Mouse (Mus musculus) midbrain, embryonic 11.5 days (tissue): ENCODE measurements around the gene Stat3. TPM values are rescaled to one million over a fixed set of nuclear protein-coding genes. Genes with fewer than 3 reads are reported as not detected.

Experiments
- ATAC-seq: fragments of 200-750 bp; cut with Nextera tagmentation; 2 replicates; pipeline ENCODE4 v1.8.0; 2017; ENCODE audit warnings: moderate TSS enrichment, moderate library complexity; ENCODE audit not compliant: low FRiP score
- DNase-seq: peaks from one replicate; pipeline ENCODE4 v3.0.0; 2015; ENCODE audit warnings: low spot score; ENCODE audit errors: missing footprints
- H3K27ac ChIP-seq: fragments of 300-500 bp; sonication (generic); 2 replicates; pipeline ENCODE4 v1.5.1; 2014; ENCODE audit warnings: low read depth, low read length
- H3K27me3 ChIP-seq: fragments of 300-500 bp; sonication (generic); 2 replicates; pipeline ENCODE4 v1.6.1; 2014; ENCODE audit warnings: mild to moderate bottlenecking, low read length, moderate library complexity, mixed read lengths; ENCODE audit not compliant: control insufficient read depth, insufficient read depth
- H3K36me3 ChIP-seq: fragments of 300-500 bp; sonication (generic); 2 replicates; pipeline ENCODE4 v1.6.1; 2014; ENCODE audit warnings: mild to moderate bottlenecking, low read length, moderate library complexity, mixed read lengths; ENCODE audit not compliant: control insufficient read depth, insufficient read depth
- H3K4me1 ChIP-seq: fragments of 300-500 bp; sonication (generic); 2 replicates; pipeline ENCODE4 v1.6.1; 2014; ENCODE audit warnings: low read length; ENCODE audit not compliant: control insufficient read depth, insufficient read depth
- H3K4me2 ChIP-seq: fragments of 300-500 bp; sonication (generic); 2 replicates; pipeline ENCODE4 v1.6.1; 2014; ENCODE audit warnings: mild to moderate bottlenecking, moderate library complexity
- H3K4me3 ChIP-seq: fragments of 300-500 bp; sonication (generic); 2 replicates; pipeline ENCODE4 v1.5.1; 2014; ENCODE audit warnings: low read depth, low read length
- H3K9ac ChIP-seq: fragments of 300-500 bp; sonication (generic); 2 replicates; pipeline ENCODE4 v1.6.1; 2014; ENCODE audit warnings: low read length
- H3K9me3 ChIP-seq: fragments of 300-500 bp; sonication (generic); 2 replicates; pipeline ENCODE4 v1.6.1; 2016; ENCODE audit warnings: low read length; ENCODE audit not compliant: control insufficient read depth
- WGBS: fragments of 180-500 bp; shearing (Covaris S2); extraction: QIAGEN DNeasy Blood & Tissue Kit; methylation state at CpG from one replicate; pipeline ENCODE4 v1.1.7; 2014; 5-methylcytosine and 5-hydroxymethylcytosine counted together
- polyA plus RNA-seq: library from polyadenylated mRNA; unstranded; fragments of >200 nt; fragmentation: Nextera tagmentation; extraction: Ambion mirVana; gene quantifications from 2 replicates; pipeline ENCODE4 v1.2.1, GENCODE M21; 2014

Gene Stat3
- polyA plus RNA-seq, 1 experiment from 2014 or later, result 24.0 TPM

- ATAC-seq, result no peak
- Histone ChIP-seq H3K27me3 (peaks cover 26% of the 10 kb centered on the region), H3K4me1 (peaks cover 5% of the 10 kb centered on the region), H3K4me3 (peak within 1 kb of the TSS; percentile 40), H3K27ac (no peak within 1 kb of the TSS), H3K4me2 (peak within 1 kb of the TSS; percentile 57), H3K9me3 (no peaks in the 10 kb centered on the region), H3K9ac (peak within 1 kb of the TSS; percentile 48), H3K36me3 (no peaks in the 10 kb centered on the region)
- no peak for DNase-seq
- WGBS, result 58% methylated on average over 9 of the region's 9 CpGs
Observed at GRCm38 (mm10) chr11:100858935-100859578, 80.3 kb downstream of the Stat3 start, which contains the start of gene Stat5a. TSS of gene Stat5a (plus strand) at chr11:100859351.

- Histone ChIP-seq H3K36me3 (no peaks in the 10 kb centered on the region), H3K9me3 (no peaks in the 10 kb centered on the region), H3K9ac (no peak overlapping the region), H3K4me3 (no peak overlapping the region), H3K27ac (no peak overlapping the region), H3K4me1 (peaks cover 5% of the 10 kb centered on the region), H3K4me2 (no peak overlapping the region), H3K27me3 (peaks cover 26% of the 10 kb centered on the region)
- no peak for ATAC-seq
- DNase-seq, result no peak
- 75% methylated on average over 6 of the region's 6 CpGs for WGBS
Observed at GRCm38 (mm10) chr11:100857960-100858359, 81.4 kb downstream of the Stat3 start.

DNA sequence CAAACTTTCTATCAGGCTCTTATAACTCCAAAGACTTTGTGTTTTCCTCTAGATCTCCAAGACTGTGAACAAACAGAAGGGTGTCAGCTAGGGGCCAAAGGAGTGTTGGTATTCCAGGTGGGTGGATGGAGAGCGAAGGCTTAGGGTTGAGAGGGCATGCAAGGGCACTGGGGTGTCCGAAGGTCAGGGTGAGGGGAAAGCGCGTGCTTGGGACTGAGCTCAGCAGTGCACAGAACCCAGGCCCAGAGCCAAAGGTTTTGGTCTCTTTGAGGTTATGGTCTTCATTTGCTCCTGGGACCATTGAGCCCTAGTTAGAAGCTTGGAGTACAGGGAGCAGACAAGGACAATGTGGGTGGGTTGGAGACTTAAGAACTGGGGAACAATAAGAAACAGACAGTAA is 84.2 kb downstream of the Stat3 start:
- no peaks in the 10 kb centered on the region for H3K9me3 ChIP-seq
- no peak overlapping the region for H3K4me2 ChIP-seq
- H3K27me3 ChIP-seq, result peaks cover 14% of the 10 kb centered on the region
- no peak overlapping the region for H3K27ac ChIP-seq
- no peak for DNase-seq
- H3K36me3 ChIP-seq, result no peaks in the 10 kb centered on the region
- WGBS, result 89% methylated on average over 4 of the region's 4 CpGs
- no peak overlapping the region for H3K9ac ChIP-seq
- no peak overlapping the region for H3K4me3 ChIP-seq
- no peak for ATAC-seq
- peaks cover 10% of the 10 kb centered on the region for H3K4me1 ChIP-seq

- DNase-seq (no peak), ATAC-seq (no peak)
- Histone ChIP-seq H3K4me1 (peaks cover 13% of the 10 kb centered on the region), H3K27me3 (peaks cover 5% of the 10 kb centered on the region; the same call in 1 of the 2 replicates), H3K4me3 (no peak overlapping the region), H3K9me3 (no peaks in the 10 kb centered on the region), H3K36me3 (no peaks in the 10 kb centered on the region), H3K4me2 (no peak overlapping the region), H3K9ac (no peak overlapping the region), H3K27ac (no peak overlapping the region)
- WGBS, result 61% methylated on average over 4 of the region's 4 CpGs
Observed at GRCm38 (mm10) chr11:100854268-100854667, 85.1 kb downstream of the Stat3 start.

DNA sequence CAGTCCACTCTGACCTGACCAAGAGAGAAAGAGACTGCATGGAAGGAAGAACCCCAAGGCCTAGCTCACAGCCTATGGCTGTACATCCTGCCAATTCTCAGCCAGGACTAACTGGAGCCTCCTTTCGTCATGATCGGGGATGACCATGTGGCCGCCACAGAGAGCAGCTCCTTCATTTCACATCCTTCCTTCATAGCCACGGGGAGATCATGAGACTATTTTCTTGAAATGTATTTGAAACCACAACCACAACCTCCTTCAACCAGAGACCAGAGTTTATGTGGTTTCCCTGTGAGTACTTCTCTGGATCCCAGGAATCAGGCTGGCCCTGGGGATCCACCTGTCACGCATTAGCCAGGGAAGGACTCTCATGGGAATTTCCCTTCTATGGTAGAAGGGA is 86.3 kb downstream of the Stat3 start:
- 81% methylated on average over 5 of the region's 5 CpGs for WGBS
- Histone ChIP-seq H3K27me3 (peaks cover 3% of the 10 kb centered on the region; the same call in 1 of the 2 replicates), H3K27ac (no peak overlapping the region), H3K9ac (no peak overlapping the region), H3K4me1 (peaks cover 18% of the 10 kb centered on the region), H3K36me3 (no peaks in the 10 kb centered on the region), H3K4me2 (no peak overlapping the region), H3K4me3 (no peak overlapping the region), H3K9me3 (no peaks in the 10 kb centered on the region)
- no peak for ATAC-seq
- no peak for DNase-seq

GRCm38 (mm10) chr11:100852088-100852487 is 87.3 kb downstream of the Stat3 start:
- ATAC-seq (no peak), DNase-seq (no peak)
- WGBS, result 94% methylated on average over 2 of the region's 2 CpGs
- no peak overlapping the region for H3K9ac ChIP-seq
- peaks cover 18% of the 10 kb centered on the region for H3K4me1 ChIP-seq
- H3K4me3 ChIP-seq, result no peak overlapping the region
- no peaks in the 10 kb centered on the region for H3K9me3 ChIP-seq
- H3K27ac ChIP-seq, result no peak overlapping the region
- no peak overlapping the region for H3K4me2 ChIP-seq
- H3K27me3 ChIP-seq, result peaks cover 3% of the 10 kb centered on the region; the same call in 1 of the 2 replicates
- H3K36me3 ChIP-seq, result no peaks in the 10 kb centered on the region

GRCm38 (mm10) chr11:100850778-100851528 is 88.4 kb downstream of the Stat3 start:
- Histone ChIP-seq H3K4me2 (peak overlapping the region; percentile 89), H3K27ac (peak overlapping the region; percentile 21; the same call in 1 of the 2 replicates), H3K9ac (peak overlapping the region; percentile 96), H3K36me3 (no peaks in the 10 kb centered on the region), H3K4me1 (peaks cover 18% of the 10 kb centered on the region), H3K27me3 (peaks cover 3% of the 10 kb centered on the region; the same call in 1 of the 2 replicates), H3K4me3 (peak overlapping the region; percentile 89), H3K9me3 (no peaks in the 10 kb centered on the region)
- WGBS, result under 1% methylated on average over 29 of the region's 33 CpGs
- ATAC-seq (peak; percentile 61), DNase-seq (peak; percentile 95)

DNA sequence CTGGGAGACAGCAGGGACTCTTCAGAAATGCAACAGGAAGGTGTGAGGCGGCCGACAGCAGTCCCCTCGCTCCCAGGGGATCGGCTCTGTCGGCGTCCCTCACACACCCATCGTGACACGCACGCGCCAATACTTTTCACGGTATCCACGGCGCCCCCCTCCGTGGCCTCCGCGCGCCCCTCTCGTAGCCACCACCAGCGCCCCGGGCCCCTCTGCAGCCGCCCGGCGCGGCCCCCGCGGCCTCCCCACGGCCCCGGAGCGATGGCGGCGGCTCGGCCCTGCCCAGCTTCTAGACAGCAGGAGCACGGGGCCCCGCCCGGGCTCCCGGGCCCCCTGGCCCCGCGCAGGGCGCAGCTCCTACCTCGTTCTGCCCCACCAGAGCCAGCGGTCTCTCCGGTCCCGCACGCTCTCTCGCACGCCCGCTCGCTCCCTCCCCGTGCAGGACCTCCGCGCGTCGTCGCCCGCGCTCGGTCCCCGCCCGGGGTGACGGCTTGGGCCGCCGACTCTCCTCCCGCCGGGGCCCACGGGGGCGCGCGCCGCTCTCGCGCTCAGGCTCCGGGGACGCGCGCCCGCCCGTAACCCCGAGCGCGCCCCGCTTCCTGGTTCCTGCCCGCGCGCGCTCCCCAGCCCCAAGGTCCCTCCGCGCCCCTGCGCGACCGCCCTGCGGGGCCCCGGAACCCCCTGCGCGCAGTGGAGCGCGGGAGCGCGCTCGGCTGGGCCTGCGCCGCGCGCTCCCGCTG is 89.1 kb downstream of the Stat3 start, which contains the start of gene Stat5b:
Gene Stat5b (minus strand): TSS at position 687 of the 740 bp plus-strand sequence.
- under 1% methylated on average over 81 of the region's 104 CpGs for WGBS
- peak; percentile 80 for ATAC-seq
- Histone ChIP-seq H3K9me3 (no peaks in the 10 kb centered on the region), H3K4me1 (peaks cover 18% of the 10 kb centered on the region), H3K9ac (peak within 1 kb of the TSS; percentile 96), H3K27me3 (peaks cover 3% of the 10 kb centered on the region; the same call in 1 of the 2 replicates), H3K36me3 (no peaks in the 10 kb centered on the region), H3K27ac (peak within 1 kb of the TSS; percentile 21), H3K4me3 (peak within 1 kb of the TSS; percentile 89), H3K4me2 (peak within 1 kb of the TSS; percentile 89)
- peak; percentile 97 for DNase-seq
